Mouse (Mus musculus) embryonic stem cell, embryonic (primary cell): ENCODE results near the gene Cebpa.

Experiments used
- CTCF ChIA-PET, 4 experiments: fragments of 300-600 bp in 2 of 4; fragments of 350-600 bp in 2 of 4; sonication (Branson Sonifier 250); formaldehyde crosslinking; loops; one replicate each; lab custom pipeline; 2022; ENCODE audit warnings: inconsistent platforms in 2 of 4; lab: Charles Lee
- POLR2A ChIA-PET, 4 experiments: fragments of 300-600 bp in 2 of 4; fragments of 350-600 bp in 2 of 4; sonication (Branson Sonifier 250); formaldehyde crosslinking; loops; one replicate each; lab custom pipeline; 2022; ENCODE audit warnings: antibody characterized with exemption in 4 of 4, inconsistent platforms in 1 of 4; lab: Charles Lee

Gene Cebpa

DNA sequence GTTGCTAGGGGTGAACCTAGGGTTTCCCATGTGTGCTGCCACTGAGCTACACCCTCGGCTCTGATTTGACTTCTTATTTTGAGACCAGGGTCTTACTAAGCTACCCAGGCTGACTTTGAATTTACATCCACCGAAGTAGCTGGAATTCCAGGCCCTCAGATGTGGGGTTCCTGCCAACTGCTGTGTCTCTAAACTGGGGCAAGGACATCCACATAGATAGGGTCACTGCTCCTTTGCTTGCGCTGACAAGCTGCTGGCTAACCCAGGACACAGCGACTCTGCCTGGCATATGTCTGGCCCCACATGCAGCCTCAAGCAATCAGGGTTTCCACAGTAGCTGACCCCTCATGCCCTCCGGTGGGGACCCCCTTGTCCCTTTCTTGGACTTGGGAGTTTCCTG, 5.4 kb upstream of the Cebpa start:
- CTCF ChIA-PET: interaction anchor here in 2 of 4 experiments (0.7 to 1.3 kb wide), 4 partner anchors 19 to 88 kb away, joined by 3 to 6 read pairs (median 3); no protein-coding TSS in a partner anchor
- POLR2A ChIA-PET: interaction anchor here in 1 of 4 experiments (0.9 kb wide), 1 partner anchor 12 kb away, joined by 3 read pairs; no protein-coding TSS in a partner anchor

DNA sequence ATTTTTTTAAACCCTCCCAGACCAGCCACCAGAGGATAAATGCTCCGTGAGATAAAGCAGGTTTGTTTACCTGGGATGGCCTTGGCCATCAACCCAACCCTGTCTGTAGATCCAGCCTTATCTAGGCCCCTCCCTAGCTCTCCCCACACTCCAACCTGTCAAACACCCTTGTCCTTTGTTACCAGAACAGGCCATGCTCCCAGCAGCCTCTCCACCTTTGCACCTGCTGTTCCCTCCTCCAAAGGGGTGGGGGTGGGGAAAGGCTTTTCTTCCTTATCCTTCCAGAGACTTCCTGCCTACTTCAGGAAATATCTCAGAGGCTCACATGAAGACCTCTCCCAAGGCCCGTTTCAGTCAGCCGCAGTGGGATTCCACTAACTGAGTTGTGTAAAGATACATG, 2.6 kb upstream of the Cebpa start:
- POLR2A ChIA-PET: interaction anchor here in 2 of 4 experiments (0.9 to 3.4 kb wide), 4 partner anchors 29 to 60 kb away, joined by 3 to 11 read pairs (median 3); no protein-coding TSS in a partner anchor
- CTCF ChIA-PET: interaction anchor here in 2 of 4 experiments (0.9 to 1.2 kb wide), 2 partner anchors 55 kb away, joined by 3 to 4 read pairs; no protein-coding TSS in a partner anchor

DNA sequence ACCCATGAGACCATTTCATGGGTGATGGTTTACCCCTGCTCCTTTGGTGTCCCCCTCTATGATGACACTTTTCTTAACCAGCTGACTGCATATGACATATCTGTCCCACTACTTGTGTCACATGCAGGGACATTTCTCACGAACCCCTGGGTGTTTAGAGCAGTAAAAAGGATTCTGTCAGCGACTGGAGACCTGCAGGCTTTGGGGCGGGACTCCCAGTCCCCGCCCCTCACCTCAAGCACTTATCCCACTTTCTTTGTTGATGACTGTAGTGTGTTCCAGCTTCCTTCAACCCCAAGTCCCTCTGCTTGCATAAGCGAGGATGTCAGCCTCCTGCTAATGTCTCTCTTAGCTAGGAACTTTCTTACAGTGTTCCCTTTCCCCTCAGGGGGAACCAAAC, 2.0 kb upstream of the Cebpa start:
- POLR2A ChIA-PET: interaction anchor here in 3 of 4 experiments (0.7 to 3.4 kb wide), 6 partner anchors 10 to 201 kb away, joined by 3 to 11 read pairs (median 3); partner anchors contain the start of gene Gpatch1 (in 1 of the 3)
- CTCF ChIA-PET: interaction anchor here in 1 of 4 experiments (1.2 to 2.7 kb wide), 2 partner anchors 54 to 60 kb away, joined by 3 to 7 read pairs; no protein-coding TSS in a partner anchor

DNA sequence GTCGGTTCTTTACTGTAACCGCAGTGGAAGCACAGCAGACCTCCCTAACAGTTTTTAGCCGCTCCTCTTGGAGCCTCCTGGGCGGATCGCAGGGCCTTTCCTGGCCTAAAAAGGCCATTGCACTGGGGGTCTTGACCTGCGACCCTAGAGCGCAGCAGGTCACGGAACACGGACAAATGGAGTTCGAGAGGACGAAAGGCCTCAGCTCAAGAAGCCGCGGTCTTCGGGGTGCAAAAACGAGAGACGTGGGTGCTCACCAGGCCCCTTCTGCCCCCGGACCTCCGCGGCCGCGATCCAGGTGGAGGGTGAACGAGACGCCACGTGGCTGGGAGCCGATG, 1.4 kb upstream of the Cebpa start:
- POLR2A ChIA-PET: interaction anchor here in 3 of 4 experiments (0.7 to 3.4 kb wide), 9 partner anchors 10 to 306 kb away, joined by 3 to 11 read pairs (median 3); partner anchors contain the start of genes Cebpg (in 1 of the 3) and Gpatch1 (in 1 of the 3)
- CTCF ChIA-PET: interaction anchor here in 1 of 4 experiments (2.7 kb wide), 1 partner anchor 60 kb away, joined by 7 read pairs; no protein-coding TSS in a partner anchor

DNA sequence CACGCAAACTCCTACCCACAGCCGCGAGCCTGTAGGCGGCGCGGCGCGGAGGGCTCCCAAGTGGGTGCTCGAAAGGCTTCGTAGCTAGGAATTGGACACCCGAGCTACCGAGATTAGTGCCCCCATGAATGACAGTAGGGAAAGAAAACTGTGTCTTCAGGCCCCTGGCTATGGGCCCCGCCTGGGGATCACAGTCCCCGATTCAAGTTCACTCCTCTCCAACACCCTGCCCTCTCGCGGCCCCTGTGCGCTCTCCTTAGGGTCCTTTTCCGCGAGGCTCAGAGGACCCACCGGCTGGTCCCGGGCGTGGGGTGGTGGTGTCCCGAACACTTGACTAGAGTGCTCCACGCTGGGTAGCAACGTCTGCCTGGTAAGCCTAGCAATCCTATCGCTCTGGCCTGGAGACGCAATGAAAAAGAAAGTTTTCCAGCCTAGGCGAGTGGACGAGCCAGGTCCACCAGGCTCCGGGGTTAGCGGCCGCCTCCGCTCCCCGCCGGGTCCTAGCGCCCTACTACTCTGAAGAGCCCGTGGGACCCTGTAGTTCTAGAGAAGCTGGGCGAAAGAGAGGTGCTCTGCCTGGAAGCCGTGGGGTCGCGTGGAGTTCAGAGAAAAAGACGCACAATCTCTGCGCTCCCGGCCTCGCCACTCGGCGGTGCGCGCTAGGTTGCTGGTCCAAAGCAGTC, 853 bp upstream of the Cebpa start:
- ChIA-PET POLR2A (interaction anchor here in 3 of 4 experiments (0.7 to 3.4 kb wide), 15 partner anchors 10 to 467 kb away, joined by 3 to 11 read pairs (median 3); partner anchors contain the start of genes Ankrd27 (in 1 of the 3), Cebpg (in 1 of the 3), Gpatch1 (in 1 of the 3) and Rgs9bp (in 1 of the 3)), CTCF (interaction anchor here in 1 of 4 experiments (2.1 to 2.7 kb wide), 2 partner anchors 51 to 59 kb away, joined by 7 to 9 read pairs; no protein-coding TSS in a partner anchor)

DNA sequence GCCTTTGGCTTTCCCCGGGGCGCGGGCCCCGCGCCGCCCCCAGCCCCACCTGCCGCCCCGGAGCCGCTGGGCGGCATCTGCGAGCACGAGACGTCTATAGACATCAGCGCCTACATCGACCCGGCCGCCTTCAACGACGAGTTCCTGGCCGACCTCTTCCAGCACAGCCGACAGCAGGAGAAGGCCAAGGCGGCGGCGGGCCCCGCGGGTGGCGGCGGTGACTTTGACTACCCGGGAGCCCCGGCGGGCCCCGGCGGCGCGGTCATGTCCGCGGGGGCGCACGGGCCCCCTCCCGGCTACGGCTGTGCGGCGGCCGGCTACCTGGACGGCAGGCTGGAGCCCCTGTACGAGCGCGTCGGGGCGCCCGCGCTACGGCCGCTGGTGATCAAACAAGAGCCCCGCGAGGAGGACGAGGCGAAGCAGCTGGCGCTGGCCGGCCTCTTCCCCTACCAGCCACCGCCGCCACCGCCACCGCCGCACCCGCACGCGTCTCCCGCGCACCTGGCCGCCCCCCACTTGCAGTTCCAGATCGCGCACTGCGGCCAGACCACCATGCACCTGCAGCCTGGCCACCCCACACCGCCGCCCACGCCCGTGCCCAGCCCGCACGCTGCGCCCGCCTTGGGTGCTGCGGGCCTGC, 533 bp downstream of the Cebpa start:
- ChIA-PET CTCF (interaction anchor here in 3 of 4 experiments (0.6 to 2.7 kb wide), 10 partner anchors 42 to 321 kb away, joined by 3 to 16 read pairs (median 4); no protein-coding TSS in a partner anchor), POLR2A (interaction anchor here in 3 of 4 experiments (0.6 to 3.4 kb wide), 13 partner anchors 8 to 466 kb away, joined by 3 to 11 read pairs (median 3); partner anchors contain the start of genes Ankrd27 (in 1 of the 3), Cebpg (in 1 of the 3), Gpatch1 (in 1 of the 3) and Pepd (in 1 of the 3))

DNA sequence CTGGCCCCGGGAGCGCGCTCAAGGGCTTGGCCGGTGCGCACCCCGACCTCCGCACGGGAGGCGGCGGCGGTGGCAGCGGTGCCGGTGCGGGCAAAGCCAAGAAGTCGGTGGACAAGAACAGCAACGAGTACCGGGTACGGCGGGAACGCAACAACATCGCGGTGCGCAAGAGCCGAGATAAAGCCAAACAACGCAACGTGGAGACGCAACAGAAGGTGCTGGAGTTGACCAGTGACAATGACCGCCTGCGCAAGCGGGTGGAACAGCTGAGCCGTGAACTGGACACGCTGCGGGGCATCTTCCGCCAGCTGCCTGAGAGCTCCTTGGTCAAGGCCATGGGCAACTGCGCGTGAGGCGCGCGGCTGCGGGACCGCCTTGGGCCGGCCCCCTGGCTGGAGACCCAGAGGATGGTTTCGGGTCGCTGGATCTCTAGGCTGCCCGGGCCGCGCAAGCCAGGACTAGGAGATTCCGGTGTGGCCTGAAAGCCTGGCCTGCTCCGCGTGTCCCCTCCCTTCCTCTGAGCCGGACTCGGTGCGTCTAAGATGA, 1.1 kb downstream of the Cebpa start:
- ChIA-PET POLR2A (interaction anchor here in 3 of 4 experiments (0.6 to 1.7 kb wide), 10 partner anchors 8 to 273 kb away, joined by 3 to 5 read pairs (median 3); no protein-coding TSS in a partner anchor), CTCF (interaction anchor here (0.6 to 2.6 kb wide), 7 partner anchors 12 to 321 kb away, joined by 3 to 16 read pairs (median 4); no protein-coding TSS in a partner anchor)

DNA sequence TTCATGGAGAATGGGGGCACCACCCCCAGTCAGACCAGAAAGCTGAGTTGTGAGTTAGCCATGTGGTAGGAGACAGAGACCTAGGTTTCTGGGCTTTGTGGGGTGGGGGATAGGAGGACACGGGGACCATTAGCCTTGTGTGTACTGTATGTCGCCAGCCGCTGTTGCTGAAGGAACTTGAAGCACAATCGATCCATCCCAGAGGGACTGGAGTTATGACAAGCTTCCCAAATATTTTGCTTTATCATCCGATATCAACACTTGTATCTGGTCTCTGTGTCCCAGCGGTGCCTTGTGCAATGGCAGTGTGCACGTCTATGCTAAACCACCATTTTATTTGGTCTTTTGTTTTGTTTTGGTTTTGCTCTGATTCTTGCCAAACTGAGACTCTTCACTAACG, 2.1 kb downstream of the Cebpa start:
- ChIA-PET CTCF (interaction anchor here in 2 of 4 experiments (0.5 to 2.6 kb wide), 5 partner anchors 11 to 364 kb away, joined by 3 to 16 read pairs (median 4); no protein-coding TSS in a partner anchor), POLR2A (interaction anchor here in 3 of 4 experiments (0.6 to 1.7 kb wide), 13 partner anchors 9 to 373 kb away, joined by 3 to 6 read pairs (median 3); partner anchors contain the start of gene Slc7a10 (in 1 of the 3))

DNA sequence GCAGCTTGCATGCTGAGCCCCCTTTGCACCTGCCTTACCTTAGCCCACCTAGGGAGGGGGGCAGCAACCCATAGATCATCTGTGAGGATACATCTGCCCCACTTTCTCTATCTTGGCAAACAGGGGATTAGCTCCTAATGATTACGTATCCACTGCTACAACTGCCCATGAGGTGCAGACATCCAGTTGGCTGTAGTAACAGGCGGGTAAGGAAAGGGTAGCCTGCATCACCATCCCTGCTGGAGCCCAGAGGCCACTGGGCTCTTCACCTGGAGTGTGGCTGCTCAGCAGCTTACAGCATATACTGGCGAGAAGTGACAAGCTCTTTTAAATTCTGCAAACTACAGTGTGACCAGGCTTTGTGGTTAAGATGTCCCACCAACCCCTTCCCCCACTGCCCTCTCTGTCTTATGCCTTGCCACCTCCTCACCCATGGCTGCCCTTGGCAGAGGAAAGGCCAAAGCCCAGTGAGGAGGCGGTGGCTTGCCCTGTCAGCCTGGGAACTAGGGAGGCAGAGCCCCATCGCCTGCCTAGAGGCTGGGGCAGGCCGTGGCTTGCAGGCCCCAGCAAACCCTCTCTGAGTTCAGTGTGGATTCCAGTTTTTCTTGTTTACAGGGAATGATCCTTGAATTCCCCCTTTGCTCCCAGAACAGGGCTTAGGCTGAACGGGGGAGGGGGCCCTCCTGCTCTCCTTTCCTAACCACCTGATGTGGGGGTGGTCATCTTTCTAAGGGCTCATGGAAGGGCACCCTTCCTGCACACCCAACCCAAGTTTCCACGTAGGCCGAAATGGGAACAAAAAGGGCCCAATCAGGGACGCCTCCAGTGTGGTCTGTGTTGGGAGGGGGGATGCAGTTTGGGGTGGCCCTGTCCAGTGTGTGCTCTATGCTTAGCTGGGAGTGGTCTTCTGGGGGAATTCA, 3.6 kb downstream of the Cebpa start:
- ChIA-PET POLR2A (interaction anchor here in 2 of 4 experiments (0.8 to 1.3 kb wide), 5 partner anchors 14 to 310 kb away, joined by 3 to 4 read pairs (median 3); partner anchors contain the start of genes Chst8 (in 1 of the 2) and Slc7a10 (in 1 of the 2)), CTCF (no interaction called here)

DNA sequence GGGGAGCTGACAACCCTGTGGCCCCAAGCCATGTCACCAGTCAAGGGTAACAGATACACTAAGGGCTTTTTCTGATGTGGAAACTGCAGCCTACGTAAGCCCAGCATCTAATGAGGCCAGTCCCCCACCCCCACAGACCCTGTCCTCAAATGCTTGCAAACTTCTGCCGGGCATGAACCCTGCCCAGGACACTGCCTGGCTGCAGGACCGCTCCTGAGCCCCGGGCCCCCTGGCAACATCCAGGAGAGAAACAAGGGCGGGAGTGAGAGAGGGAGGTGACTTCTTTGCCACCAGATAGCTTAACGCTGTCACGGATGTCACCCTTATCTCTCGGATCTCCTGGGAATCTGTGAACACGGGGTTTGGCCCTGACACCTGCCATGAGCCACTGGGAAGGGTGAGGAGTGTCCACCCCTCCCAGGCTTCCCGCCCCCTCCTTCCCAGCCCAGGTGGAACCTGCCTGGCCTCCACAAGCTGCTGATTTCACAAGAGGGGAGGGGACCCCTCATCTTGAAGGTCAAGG, 4.4 kb downstream of the Cebpa start:
- ChIA-PET CTCF (interaction anchor here in 3 of 4 experiments (0.6 to 1.3 kb wide), 3 partner anchors 109 to 648 kb away, joined by 5 to 7 read pairs (median 5); no protein-coding TSS in a partner anchor), POLR2A (interaction anchor here in 2 of 4 experiments (1.0 to 1.5 kb wide), 4 partner anchors 16 to 117 kb away, joined by 3 to 4 read pairs (median 3); no protein-coding TSS in a partner anchor)

DNA sequence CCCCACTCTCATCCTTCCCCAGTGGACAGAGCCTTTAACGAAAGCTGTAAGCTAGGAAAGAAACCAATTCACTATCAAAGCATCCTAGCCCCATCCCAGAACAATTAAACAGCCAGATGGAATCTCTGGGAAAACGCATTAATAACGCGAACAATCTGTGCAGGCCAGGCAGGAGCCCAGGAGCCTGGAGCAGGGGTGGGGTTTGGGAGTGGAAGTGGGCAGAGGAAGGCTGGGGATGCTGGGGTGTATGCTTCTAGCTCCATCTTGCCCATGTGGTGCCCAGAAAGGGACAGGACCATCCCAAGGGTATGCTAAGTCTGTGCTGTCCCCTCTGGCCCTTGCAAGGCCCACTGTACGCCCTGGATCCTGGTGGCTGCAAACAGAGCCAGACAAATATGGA, 5.1 kb downstream of the Cebpa start:
- CTCF ChIA-PET: interaction anchor here in 3 of 4 experiments (0.6 to 1.3 kb wide), 5 partner anchors 45 to 649 kb away, joined by 5 to 14 read pairs (median 6); no protein-coding TSS in a partner anchor
- POLR2A ChIA-PET: interaction anchor here in 2 of 4 experiments (1.0 to 1.5 kb wide), 6 partner anchors 15 to 117 kb away, joined by 3 to 4 read pairs (median 3); no protein-coding TSS in a partner anchor

DNA sequence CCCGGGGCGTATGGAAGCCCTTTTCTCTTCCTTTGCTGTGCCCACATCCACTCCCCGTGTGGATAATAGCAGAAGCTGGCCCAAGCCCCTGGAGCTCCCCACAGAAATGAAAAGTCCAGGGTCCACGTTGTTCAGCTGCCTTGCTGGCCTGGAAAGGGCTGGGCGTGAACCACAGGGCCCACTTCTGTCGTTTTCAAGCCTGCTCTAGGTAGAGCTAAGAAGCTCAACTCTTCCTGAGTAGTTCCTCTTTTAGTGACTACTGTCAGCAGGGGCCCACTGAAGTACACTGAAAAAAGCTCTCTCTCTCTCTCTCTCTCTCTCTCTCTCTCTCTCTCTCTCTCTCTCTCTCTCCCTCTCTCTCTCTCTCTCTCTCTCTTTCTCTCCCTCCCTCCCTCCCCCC, 5.7 kb downstream of the Cebpa start:
- ChIA-PET POLR2A (interaction anchor here in 3 of 4 experiments (0.6 to 1.5 kb wide), 7 partner anchors 11 to 153 kb away, joined by 3 to 10 read pairs (median 3); no protein-coding TSS in a partner anchor), CTCF (interaction anchor here in 2 of 4 experiments (0.7 to 1.3 kb wide), 4 partner anchors 45 to 108 kb away, joined by 3 to 14 read pairs (median 6); no protein-coding TSS in a partner anchor)

DNA sequence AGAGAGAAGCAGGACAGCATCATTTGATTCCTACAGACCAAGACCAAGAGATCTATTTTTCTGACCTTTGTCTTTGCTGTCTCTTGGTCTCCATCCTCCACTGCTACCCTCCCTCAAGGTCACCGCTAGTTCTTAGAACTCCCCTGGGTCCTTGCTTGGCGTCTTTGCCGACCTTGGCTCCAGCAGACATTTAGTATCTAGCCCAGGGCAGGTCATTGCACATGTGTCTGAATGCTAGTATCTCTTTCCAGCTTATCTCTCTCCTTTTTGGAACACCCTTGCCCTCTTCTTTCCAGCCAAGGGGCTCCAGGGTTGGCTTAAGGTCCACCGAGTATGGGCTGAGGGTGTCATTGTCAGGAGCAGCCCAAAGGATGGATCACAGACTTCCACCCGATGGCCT, 6.9 kb downstream of the Cebpa start:
- CTCF ChIA-PET: no interaction called here
- POLR2A ChIA-PET: interaction anchor here in 1 of 4 experiments (1.5 kb wide), 1 partner anchor 12 kb away, joined by 3 read pairs; no protein-coding TSS in a partner anchor

DNA sequence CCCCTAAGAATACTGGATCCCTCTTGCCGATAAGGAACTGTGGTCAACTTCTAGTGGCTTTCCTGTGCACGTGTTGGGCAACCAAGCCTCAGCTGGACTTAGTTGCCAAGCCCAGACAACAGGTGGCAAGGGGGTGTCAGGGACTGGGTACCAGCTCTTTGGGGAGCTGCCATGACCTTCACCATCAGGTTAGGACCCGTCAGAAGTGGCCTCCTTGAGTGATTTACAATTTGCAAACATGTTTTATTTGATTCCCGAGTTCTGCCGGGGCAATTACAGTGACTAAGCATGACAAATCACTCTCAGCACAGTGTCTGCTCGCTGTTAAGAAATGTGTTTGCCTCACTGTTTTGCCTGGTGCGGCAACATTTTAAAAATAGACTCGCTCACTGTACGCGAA, 7.9 kb downstream of the Cebpa start:
- POLR2A ChIA-PET: no interaction called here

DNA sequence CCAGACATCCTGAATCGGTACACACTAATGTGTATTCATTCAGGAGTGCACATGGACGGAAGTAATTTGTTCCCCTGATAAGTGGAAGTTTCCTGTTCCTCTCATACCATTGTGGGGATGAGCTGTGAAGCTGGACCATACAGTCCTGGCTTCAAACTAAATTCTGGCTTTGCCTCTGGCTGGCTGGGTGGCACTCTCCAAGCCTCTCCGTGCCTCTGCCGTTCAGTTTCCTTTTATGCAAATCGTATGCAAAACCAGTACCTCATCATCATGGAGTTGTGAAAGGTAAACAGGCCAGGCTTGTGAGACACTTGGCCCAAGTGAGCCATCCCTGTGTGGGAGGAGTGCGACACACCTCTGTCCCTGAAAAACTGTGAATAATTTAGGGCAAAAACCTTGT, 8.6 kb downstream of the Cebpa start:
- ChIA-PET POLR2A (no interaction called here), CTCF (no interaction called here)

More for the DNA sequence above, 7.9 kb downstream of the Cebpa start:
- CTCF ChIA-PET: no interaction called here
